Mouse (Mus musculus): ENCODE data around the gene Lamc3. TPM values are rescaled to one million over a fixed set of nuclear protein-coding genes. Genes with fewer than 3 reads are reported as not detected.

The Lamc3 gene
- polyA plus RNA-seq (2012; rRNA removed): 0.86 and 1.4 TPM in 2 replicates

DNA sequence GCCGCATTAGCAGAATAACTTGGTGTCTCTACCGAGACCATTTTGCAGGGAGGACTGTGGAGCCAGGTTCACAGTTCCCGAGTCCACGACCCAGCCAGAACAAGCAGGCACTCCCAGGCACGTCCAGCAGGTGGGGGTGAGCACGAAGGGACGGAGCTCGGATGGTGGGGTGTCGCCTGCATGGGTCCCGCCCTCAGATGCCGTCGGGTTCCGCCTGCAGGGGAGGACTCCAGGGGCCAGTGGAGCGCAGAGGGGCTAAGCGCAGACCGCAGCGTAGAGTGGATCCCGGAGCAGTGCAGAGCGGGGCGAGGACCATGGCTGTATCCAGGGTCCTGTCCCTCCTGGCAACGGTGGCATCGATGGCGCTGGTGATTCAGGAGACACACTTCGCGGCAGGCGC lies at the start of gene Lamc3:
TSS of gene Lamc3 (plus strand) at position 262 of the 400 bp plus-strand sequence.

DNA sequence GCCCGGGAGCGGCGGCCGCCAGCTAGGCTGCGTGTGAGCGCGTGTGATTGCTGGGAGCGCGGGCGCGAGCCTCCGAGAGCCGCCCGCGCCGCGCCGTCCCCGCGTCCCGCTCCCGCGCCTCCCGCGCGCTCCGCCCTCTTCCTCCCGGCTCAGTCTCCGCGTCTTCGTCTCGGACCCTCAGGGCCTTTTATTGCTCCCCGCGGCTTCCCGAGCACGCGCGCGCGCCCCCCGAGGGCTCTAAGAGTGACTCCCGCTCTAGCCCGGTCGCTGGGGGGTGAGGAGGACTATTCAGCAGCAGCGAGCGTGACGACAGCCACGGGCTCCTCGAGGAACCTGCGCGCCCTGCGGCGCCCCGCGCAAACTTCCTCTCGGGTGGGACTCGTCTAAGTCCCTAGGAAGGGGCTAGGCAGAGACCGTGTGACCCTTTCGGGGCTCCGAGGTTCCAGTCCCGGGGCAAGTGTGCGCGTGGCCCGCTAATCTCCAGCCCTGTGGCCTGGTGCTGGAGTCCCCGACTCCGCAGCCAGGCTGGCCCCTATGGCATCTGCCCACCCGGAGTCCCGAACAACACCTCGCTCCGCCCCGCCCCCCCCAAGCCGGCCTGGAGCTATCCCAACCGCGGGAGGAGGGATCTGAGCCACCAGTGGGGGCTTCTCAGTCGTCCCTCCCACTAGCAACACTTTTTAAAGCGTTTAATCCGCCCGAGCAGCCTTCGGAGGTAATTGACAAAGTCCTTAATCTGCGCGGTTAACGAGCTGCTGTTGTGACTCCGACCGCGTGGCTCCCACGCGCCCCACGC lies 41.0 kb upstream of the Lamc3 start, which contains the start of gene Fibcd1:
TSS of gene Fibcd1 (minus strand) at position 110 of the 796 bp plus-strand sequence.

DNA sequence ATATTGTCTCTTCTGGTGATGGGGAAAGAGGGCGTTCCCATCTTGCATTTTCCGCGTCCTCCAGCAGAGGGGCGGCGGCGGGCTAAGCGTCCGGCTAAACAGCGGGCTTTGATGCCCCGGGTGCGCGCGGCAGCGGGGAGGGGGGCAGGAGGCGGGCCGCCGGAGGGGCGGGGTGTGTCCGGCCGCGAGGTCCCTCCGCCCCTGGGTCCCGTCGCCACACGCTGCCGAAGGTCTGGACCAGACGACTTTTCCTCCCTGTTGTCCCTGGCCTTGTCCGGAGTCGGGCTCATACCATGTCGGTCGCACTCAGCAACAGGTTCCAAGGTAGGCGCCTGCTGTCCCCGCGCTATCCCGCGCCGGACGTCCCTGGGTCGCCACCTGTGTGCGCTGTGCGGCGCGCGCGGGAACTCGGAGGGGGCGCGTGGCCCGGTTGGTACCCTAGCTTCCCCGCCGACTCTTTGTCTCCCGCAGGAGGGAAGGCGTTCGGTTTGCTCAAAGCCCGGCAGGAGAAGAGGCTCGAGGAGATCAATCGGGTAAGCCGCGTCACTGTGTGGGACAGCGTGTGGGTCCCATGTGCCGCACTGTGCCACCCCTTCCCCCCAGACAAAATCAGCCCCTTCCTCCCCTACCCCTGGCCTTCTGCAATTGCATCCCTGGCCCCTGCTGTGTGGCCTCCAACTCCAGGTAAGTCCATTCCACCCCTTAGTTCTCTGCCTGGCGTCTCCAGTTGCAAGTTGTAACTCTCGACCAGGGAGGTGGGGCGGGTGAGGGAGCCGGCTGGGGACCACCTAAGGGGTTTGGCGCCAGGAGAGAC lies 63.2 kb downstream of the Lamc3 start, which contains the start of gene Aif1l:
TSS of gene Aif1l (plus strand) at position 82 of the 814 bp plus-strand sequence.

DNA sequence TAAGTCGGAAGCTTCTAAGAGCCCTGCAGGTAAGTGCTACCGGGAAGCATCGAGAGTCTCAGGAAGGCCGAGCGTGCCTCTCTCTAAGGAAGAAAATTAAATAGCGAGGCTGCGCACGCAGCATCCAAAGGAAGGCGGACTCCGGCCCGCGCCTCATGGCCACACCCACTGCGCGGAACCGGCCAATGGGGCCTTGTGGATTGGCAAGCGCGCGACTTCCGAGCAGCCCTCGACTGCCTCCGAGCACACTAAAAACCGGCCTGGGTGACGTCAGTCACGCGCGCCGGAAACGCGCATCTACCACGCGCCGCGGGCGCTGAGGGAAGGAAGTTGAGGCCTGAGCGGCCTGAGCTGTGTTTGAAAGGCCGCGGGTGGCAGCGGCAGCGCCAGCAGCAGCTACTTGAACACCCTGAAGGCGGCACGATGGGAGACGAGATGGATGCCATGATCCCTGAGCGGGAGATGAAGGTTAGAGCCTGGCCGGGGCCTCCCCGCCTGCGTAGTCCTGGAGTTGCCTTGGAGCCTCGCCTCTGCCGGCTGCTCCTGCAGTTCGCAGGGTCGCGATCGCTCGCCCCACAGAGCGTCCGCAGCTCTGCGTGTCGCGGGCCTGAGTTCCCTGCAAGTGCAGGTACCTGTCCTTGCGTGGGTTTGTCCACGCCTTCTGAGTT lies 87.2 kb downstream of the Lamc3 start, which contains the start of gene Nup214:
TSS of gene Nup214 (plus strand) at position 296 of the 668 bp plus-strand sequence.

Other genes with a start within 250 kb of the Lamc3 start
- gene Prdm12, start 247.3 kb upstream of the Lamc3 start, polyA plus RNA-seq (2012; rRNA removed): not detected in 2 replicates
- gene Exosc2, start 216.6 kb upstream of the Lamc3 start, polyA plus RNA-seq (2012; rRNA removed): 1.2 and 2.0 TPM in 2 replicates
- 19.6 and 23.1 TPM in 2 replicates for gene Abl1, start 198.9 kb upstream of the Lamc3 start, polyA plus RNA-seq (2012; rRNA removed)
- gene Qrfp, start 76.7 kb upstream of the Lamc3 start, polyA plus RNA-seq (2012; rRNA removed): not detected in 2 replicates
- 0.05 and 0.11 TPM in 2 replicates for gene Fibcd1, start 41.3 kb upstream of the Lamc3 start, polyA plus RNA-seq (2012; rRNA removed)
- 2.1 and 9.8 TPM in 2 replicates for gene Aif1l, start 62.8 kb downstream of the Lamc3 start, polyA plus RNA-seq (2012; rRNA removed)
- 18.2 and 19.7 TPM in 2 replicates for gene Nup214, start 87.1 kb downstream of the Lamc3 start, polyA plus RNA-seq (2012; rRNA removed)
- gene Fam78a, start 197.6 kb downstream of the Lamc3 start, polyA plus RNA-seq (2012; rRNA removed): 0.41 and 0.57 TPM in 2 replicates
- 3.8 and 5.5 TPM in 2 replicates for gene Plpp7, start 208.2 kb downstream of the Lamc3 start, polyA plus RNA-seq (2012; rRNA removed)